Mouse (Mus musculus) midbrain, embryonic 12.5 days (tissue): ENCODE results near the gene Itk. TPM values are rescaled to one million over a fixed set of nuclear protein-coding genes. Genes with fewer than 3 reads are reported as not detected.
A peak's percentile ranks its signal among the peaks of the same experiment; 100 is the strongest.

Source experiments
- ATAC-seq: fragments of 200-750 bp; cut with Nextera tagmentation; 2 replicates; pipeline ENCODE4 v1.8.0; 2017; ENCODE audit warnings: low read depth, moderate TSS enrichment, moderate library complexity; ENCODE audit not compliant: low FRiP score
- H3K27ac ChIP-seq: fragments of 300-500 bp; sonication (generic); replicated peaks from 2 replicates; pipeline ENCODE4 v1.5.1; 2016; ENCODE audit warnings: mild to moderate bottlenecking
- H3K27me3 ChIP-seq: fragments of 300-500 bp; sonication (generic); 2 replicates; pipeline ENCODE4 v1.6.1; 2016; ENCODE audit warnings: mild to moderate bottlenecking
- H3K36me3 ChIP-seq: fragments of 300-500 bp; sonication (generic); 2 replicates; pipeline ENCODE4 v1.6.1; 2016
- H3K4me1 ChIP-seq: fragments of 300-500 bp; sonication (generic); 2 replicates; pipeline ENCODE4 v1.6.1; 2016
- H3K4me2 ChIP-seq: fragments of 300-500 bp; sonication (generic); replicated peaks from 2 replicates; pipeline ENCODE4 v1.6.1; 2016; ENCODE audit warnings: mild to moderate bottlenecking, moderate library complexity
- H3K4me3 ChIP-seq: fragments of 300-500 bp; sonication (generic); 2 replicates; pipeline ENCODE4 v1.5.1; 2016; ENCODE audit warnings: mild to moderate bottlenecking
- H3K9ac ChIP-seq: fragments of 300-500 bp; sonication (generic); replicated peaks from 2 replicates; pipeline ENCODE4 v1.6.1; 2016; ENCODE audit warnings: mild to moderate bottlenecking, moderate library complexity
- H3K9me3 ChIP-seq: fragments of 300-500 bp; sonication (generic); 2 replicates; pipeline ENCODE4 v1.6.1; 2016; ENCODE audit warnings: mild to moderate bottlenecking
- WGBS: fragments of 180-500 bp; shearing (Covaris S2); methylation state at CpG from one replicate; pipeline ENCODE4 v1.1.7; 2016; 5-methylcytosine and 5-hydroxymethylcytosine counted together
- polyA plus RNA-seq: library from polyadenylated mRNA; unstranded; fragments of >200 nt; fragmentation: Nextera tagmentation; extraction: Ambion mirVana; gene quantifications from 2 replicates; pipeline ENCODE4 v1.2.1, GENCODE M21; 2016

The Itk gene
- polyA plus RNA-seq, 1 experiment from 2014 or later: 0.06 TPM

DNA sequence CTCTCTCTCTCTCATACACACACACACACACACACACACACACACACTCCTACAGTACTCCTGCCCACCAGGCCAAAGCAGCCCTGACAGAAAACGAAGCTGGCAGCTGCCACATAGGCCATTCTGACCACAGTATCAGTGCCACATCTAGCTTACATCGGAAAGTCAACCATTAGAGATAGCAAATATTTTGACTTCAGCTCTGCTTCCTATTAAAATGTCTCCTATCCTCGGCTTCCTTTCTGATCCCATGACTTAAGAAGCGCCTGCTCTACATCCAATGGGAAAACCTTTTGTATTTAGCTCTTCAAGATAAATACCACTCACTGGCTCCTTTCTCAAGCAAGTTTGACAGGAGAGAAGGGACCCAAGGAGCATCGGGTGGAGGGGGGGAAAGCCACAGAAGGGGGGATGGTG is 78.7 kb downstream of the Itk start:
- peak overlapping the region; percentile 86 for H3K27ac ChIP-seq
- 55% methylated on average over 5 of the region's 5 CpGs for WGBS
- H3K27me3 ChIP-seq: 0 out of 2 replicates have a peak, but pooled peaks cover 9% of the 10 kb centered on the region
- H3K36me3 ChIP-seq: no peaks in the 10 kb centered on the region
- no peak for ATAC-seq
- H3K4me1 ChIP-seq: peaks cover 34% of the 10 kb centered on the region
- H3K9ac ChIP-seq: peak overlapping the region; percentile 90
- peak overlapping the region; percentile 91 for H3K4me2 ChIP-seq
- H3K9me3 ChIP-seq: no peaks in the 10 kb centered on the region
- H3K4me3 ChIP-seq: peak overlapping the region; percentile 90

DNA sequence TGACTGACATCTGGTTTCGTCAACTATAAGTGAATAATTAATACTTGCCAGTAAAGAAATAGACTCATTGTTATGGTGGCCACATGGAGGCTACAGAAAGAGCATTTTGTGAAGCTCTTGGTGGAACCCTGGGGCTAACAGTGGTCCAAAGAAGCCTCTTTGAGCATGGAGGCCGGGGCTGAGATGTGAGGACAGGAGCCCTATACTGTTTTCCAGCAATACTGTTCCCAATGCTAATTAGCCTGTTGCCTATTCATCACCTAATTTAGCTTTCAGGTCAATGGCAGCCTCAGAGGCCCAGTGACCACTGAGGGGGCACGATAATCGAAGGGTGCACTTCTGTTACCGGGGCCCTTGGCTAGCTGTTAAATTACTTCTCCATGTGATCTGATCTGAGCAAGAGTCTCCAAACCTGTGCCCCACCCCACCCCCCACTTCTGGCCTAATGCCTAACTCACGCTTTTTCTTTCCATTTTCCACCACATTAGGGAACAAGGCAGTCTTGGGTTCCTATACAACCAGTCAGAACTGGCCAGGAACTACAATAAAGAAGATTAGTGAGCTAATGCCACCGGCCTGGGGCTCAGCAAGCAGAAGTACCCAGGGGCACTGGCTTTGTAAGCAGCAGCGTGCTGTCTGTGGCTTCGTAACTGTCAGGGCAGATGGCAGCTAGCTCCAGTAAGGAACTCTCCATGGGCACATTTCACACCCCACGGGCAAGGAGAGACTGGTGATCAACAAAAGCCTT is 79.3 kb downstream of the Itk start:
- Histone ChIP-seq H3K36me3 (no peaks in the 10 kb centered on the region), H3K27me3 (0 out of 2 replicates have a peak, but pooled peaks cover 5% of the 10 kb centered on the region), H3K9ac (0 out of 2 replicates have a peak overlapping the region, but pooled peaks have one; percentile 25), H3K4me2 (peak overlapping the region; percentile 91), H3K27ac (peak overlapping the region; percentile 86), H3K4me1 (peaks cover 36% of the 10 kb centered on the region), H3K4me3 (peak overlapping the region; percentile 90), H3K9me3 (no peaks in the 10 kb centered on the region)
- 28% methylated on average over 10 of the region's 10 CpGs for WGBS
- peak; percentile 57 for ATAC-seq

DNA sequence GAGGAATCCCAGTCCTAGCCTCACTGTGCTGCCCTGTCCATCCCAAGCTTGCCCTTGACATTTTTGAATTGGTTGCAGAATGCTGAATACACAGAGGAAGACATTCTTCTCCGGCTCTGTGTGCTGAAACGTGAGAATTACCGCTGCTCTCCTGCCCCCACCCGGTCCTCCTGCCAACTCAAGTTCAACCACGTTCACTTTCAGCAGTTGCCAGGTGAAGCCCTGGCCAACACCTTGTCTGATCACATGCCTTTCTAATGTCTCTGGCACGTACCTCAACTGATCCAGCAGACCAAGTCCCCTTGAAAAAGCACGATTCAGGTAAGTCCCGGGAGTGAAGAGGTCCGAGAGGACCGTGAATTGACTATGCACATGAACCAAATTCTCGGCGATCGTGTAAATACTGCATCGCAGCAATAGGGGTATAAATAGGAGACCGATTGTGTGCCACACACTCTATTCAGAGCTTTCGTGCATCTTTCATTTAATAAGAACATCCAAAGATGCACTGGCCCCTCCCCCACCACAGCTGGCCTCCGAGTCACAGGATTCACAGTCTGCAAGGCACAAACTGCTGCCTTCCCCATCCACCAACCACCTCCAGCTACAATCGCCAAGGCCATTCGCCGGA is 80.1 kb downstream of the Itk start:
- H3K4me1 ChIP-seq: peaks cover 39% of the 10 kb centered on the region
- H3K36me3 ChIP-seq: no peaks in the 10 kb centered on the region
- no peak for ATAC-seq
- 81% methylated on average over 20 of the region's 20 CpGs for whole genome bisulfite sequencing
- H3K4me3 ChIP-seq: peak overlapping the region; percentile 90
- peak overlapping the region; percentile 86 for H3K27ac ChIP-seq
- H3K4me2 ChIP-seq: peak overlapping the region; percentile 91
- H3K27me3 ChIP-seq: no peaks in the 10 kb centered on the region
- no peaks in the 10 kb centered on the region for H3K9me3 ChIP-seq
- 0 out of 2 replicates have a peak overlapping the region, but pooled peaks have one; percentile 25 for H3K9ac ChIP-seq

DNA sequence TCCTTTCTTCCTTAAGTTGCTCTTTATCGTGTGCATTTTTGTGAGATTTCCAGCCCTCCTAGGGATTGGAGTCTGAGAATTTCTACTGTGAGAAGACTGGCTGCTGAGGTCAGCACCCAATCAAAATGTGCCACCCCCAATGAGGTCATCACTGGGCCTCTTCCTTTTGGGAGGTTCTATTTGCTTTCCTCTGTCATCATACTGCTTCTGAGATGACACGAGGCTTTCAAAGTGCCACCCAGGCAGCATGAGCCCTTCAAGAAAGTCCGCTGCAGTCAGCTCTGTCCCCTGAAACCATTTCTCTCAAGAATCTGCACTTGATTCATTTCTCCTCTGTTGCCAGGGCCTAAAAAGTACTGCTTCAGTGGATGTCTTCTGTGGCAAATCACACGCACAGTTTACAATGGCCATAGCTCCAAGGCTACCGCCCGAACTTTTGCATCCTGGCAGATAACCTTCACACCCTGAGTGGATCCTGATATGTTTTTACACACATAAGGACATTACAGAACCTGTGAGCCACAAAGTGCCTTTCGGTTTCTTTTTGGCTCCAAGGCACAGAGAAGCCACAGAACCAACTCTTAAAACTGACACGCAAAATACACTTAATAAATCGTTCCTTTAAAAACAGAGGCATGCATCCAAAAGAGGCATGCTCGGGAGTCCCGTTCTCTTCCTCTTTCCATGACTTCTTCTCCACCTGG is 80.9 kb downstream of the Itk start:
- WGBS: 93% methylated on average over 11 of the region's 11 CpGs
- H3K4me2 ChIP-seq: no peak overlapping the region
- peaks cover 39% of the 10 kb centered on the region for H3K4me1 ChIP-seq
- ATAC-seq: no peak
- H3K27ac ChIP-seq: no peak overlapping the region
- no peaks in the 10 kb centered on the region for H3K36me3 ChIP-seq
- no peak overlapping the region for H3K9ac ChIP-seq
- H3K27me3 ChIP-seq: no peaks in the 10 kb centered on the region
- no peak overlapping the region for H3K4me3 ChIP-seq
- no peaks in the 10 kb centered on the region for H3K9me3 ChIP-seq

DNA sequence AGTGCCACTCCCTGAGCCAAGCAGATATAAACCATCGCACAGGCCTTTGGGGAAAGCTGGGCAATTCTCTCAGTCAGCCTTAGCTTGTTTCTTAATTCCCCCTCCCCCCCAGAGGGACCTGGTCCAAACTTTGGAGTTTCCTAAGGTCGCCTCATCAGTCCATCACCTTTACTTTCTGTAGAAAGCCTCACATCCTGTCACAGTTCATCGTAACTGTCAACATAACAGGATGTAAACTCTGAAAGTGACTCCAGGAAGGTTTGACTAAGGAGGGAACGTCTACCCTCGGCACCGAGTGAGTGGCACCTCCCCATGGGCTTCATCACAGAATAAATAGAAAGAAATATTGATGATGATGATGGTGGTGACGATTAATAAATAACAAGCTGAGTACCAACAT is 81.5 kb downstream of the Itk start:
- WGBS: 96% methylated on average over 7 of the region's 7 CpGs
- Histone ChIP-seq H3K27ac (no peak overlapping the region), H3K36me3 (no peaks in the 10 kb centered on the region), H3K9ac (no peak overlapping the region), H3K9me3 (no peaks in the 10 kb centered on the region), H3K27me3 (no peaks in the 10 kb centered on the region), H3K4me1 (peaks cover 39% of the 10 kb centered on the region), H3K4me3 (no peak overlapping the region), H3K4me2 (no peak overlapping the region)
- no peak for ATAC-seq

DNA sequence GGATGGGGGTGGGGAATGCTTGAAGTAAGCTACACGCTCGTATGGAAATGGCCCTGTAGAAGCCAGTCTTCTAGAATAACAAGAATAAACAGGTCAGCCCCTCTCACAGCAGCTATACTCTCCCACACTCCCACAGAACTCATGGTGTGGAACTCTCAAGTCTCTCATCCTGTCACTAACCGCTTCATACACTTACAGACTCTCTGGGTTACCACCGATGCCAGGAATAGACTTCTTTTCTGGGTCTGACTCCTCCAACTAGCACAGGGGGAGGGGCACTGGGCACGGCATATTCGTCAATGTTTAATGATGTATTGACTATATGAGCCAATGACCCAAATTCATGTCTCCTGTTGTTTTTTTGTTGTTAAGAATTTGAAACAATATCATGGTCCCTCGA is 82.5 kb downstream of the Itk start:
- WGBS: 93% methylated on average over 7 of the region's 7 CpGs
- Histone ChIP-seq H3K4me1 (peaks cover 36% of the 10 kb centered on the region), H3K4me2 (no peak overlapping the region), H3K4me3 (no peak overlapping the region), H3K9me3 (no peaks in the 10 kb centered on the region), H3K9ac (no peak overlapping the region), H3K27ac (no peak overlapping the region), H3K36me3 (no peaks in the 10 kb centered on the region), H3K27me3 (no peaks in the 10 kb centered on the region)
- no peak for ATAC-seq

DNA sequence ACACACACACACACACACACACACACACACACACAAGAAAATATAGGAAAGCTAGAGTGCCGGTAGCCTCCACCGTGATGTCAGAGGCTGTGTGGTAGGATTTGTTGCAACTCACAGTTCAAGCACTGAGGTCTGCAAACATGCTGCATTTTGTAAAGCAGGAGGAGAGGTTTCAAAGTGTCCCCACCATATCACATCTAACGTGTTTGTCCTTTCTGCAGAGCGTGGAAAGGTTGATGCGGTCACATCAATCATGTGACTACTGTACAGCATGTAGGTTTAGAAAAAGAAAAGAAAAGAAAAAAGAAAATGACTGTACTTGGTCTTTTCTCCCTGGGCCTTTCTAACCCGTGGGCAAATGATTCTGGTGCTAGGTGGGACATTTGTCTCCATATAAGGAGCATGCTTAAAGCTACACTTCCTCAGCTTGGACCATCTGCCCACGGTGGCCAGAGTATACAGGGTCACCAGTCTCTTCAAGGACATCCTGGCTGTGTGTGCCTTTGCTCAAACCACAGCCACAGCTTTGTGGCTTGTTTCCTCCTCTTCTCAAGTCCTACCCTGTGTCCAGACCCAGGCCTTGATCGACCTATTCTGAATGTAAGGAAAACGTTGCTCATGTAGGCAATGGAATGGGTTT is 83.3 kb downstream of the Itk start:
- H3K27me3 ChIP-seq: no peaks in the 10 kb centered on the region
- WGBS: 93% methylated on average over 9 of the region's 9 CpGs
- H3K9ac ChIP-seq: no peak overlapping the region
- H3K4me2 ChIP-seq: no peak overlapping the region
- H3K9me3 ChIP-seq: no peaks in the 10 kb centered on the region
- no peaks in the 10 kb centered on the region for H3K36me3 ChIP-seq
- no peak overlapping the region for H3K27ac ChIP-seq
- peaks cover 35% of the 10 kb centered on the region for H3K4me1 ChIP-seq
- no peak overlapping the region for H3K4me3 ChIP-seq
- no peak for ATAC-seq

DNA sequence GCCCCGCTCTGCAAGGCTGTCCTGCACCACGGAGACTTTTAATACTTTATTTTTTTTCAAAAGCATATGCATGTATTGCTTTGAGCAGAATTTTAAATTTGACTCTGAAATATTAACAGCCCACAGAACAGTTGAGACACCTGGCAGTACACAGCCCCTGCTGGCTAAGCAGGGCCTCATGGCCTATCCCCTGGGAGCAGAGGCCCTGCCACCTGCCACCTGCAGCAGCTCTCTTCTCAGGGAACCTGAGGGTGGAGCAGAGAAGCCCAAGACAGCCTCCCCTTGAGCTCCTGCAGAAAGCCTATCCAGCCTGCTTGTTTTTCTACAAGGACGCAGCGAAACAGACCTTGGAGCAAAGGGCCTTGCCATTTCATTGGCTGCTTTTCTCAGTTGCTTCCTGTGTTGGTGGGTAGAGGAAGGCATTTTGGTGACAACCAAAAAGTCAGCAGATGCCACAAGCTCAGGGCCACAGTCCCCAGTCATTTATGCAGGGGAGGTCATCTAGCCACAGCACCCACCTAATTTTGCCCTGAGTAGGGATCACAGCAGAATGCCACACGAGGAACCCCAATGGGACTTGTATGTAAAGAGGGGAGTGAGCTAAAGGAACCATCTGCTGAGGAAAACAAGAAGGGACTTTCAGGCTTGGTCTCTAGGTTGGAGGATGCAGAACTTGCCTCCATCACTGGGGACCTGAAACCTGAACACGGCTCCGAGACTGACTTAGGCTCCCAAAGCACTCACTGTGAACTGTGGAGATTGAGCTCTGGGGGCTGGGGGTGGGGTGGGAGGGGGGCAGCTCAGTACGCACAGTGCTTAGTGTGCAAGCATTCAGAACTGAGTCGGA is 84.2 kb downstream of the Itk start:
- no peak for ATAC-seq
- Histone ChIP-seq H3K4me1 (peaks cover 26% of the 10 kb centered on the region), H3K9ac (no peak overlapping the region), H3K4me2 (no peak overlapping the region), H3K9me3 (no peaks in the 10 kb centered on the region), H3K36me3 (no peaks in the 10 kb centered on the region), H3K27me3 (no peaks in the 10 kb centered on the region), H3K4me3 (no peak overlapping the region), H3K27ac (no peak overlapping the region; the same call in 1 of the 2 replicates)
- 78% methylated on average over 9 of the region's 9 CpGs for WGBS

DNA sequence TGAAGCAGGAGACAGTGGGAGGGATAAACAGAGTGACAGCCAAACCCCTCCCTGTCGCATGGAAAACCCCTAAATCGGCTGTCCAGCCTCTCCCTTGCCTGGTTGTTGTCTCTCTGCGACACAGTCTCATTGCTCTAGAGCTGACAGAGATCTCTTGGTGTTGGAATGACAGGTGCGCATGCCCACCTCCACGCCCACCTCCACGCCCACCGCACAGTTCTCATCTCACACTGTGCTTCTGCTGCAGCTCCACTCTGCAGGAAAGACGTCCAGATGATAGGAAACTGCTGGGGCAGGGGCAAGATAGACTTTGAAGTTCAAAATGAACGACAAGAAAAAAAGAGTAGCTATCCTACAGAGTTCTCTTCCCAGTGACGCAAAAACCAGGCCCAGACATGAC is 85.2 kb downstream of the Itk start:
- Histone ChIP-seq H3K4me2 (no peak overlapping the region), H3K9ac (no peak overlapping the region), H3K36me3 (no peaks in the 10 kb centered on the region), H3K27ac (no peak overlapping the region), H3K27me3 (no peaks in the 10 kb centered on the region), H3K4me3 (no peak overlapping the region), H3K9me3 (no peaks in the 10 kb centered on the region), H3K4me1 (peaks cover 23% of the 10 kb centered on the region)
- WGBS: 82% methylated on average over 10 of the region's 10 CpGs
- ATAC-seq: no peak

DNA sequence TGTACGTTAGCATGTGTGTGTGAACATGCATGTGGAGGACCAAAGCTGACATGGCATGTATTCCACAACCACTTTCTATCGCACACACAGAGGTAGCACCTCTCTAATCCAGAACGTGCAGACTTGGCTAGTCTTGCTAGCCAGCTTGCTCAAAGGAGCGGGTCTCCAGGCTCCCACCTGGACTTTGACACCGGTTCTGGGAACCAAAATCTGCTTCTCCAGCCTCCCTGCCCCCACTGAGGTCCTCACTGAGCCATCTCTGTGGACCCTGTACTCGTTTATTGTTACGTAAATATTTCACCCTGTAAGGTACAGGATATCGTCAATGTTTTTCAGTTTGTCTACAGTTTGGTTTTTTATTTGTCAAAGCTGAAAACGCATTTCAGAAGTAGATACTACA is 86.8 kb downstream of the Itk start:
- ATAC-seq: no peak

DNA sequence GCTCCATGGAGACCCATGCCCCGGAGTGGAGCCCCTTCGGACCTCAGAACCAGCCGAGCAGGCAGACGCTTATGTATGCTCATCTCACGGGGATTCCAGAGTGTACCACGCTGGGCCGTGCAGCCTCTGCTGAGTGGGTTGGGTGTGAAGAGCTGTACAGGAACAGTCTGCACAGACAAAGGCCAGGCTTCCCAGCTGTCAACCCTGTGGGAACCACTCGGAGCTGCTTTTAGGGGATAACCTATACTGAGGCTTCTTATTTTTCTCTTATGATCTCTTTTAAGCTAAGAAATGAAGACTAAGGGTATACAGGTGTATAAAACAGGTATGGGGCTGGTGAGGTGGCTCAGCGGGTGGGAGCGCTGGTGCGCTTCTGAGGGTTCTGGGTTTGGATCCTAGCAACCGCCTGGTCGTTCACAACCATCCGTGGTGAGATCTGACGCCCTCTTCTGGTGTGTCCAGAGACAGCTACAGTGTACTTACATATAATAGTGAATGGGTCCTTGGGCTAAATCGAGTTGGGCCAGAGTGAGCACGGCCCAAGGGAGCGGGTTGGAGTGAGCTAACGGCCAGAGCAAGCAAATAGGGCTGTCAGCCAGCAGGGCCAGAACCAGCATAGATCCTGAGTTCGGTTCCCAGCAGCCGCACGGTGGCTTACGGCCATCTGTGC is 87.6 kb downstream of the Itk start:
- WGBS: 90% methylated on average over 23 of the region's 23 CpGs
- no peak for ATAC-seq

More for the DNA sequence above, 86.8 kb downstream of the Itk start:
- Histone ChIP-seq H3K4me3 (no peak overlapping the region), H3K36me3 (no peaks in the 10 kb centered on the region), H3K9me3 (no peaks in the 10 kb centered on the region), H3K4me1 (peaks cover 20% of the 10 kb centered on the region), H3K9ac (no peak overlapping the region), H3K4me2 (no peak overlapping the region), H3K27me3 (no peaks in the 10 kb centered on the region), H3K27ac (no peak overlapping the region)
- 92% methylated on average over 9 of the region's 9 CpGs for WGBS

More for the DNA sequence above, 87.6 kb downstream of the Itk start:
- Histone ChIP-seq H3K9me3 (no peaks in the 10 kb centered on the region), H3K9ac (no peak overlapping the region), H3K27me3 (no peaks in the 10 kb centered on the region), H3K4me1 (peaks cover 19% of the 10 kb centered on the region), H3K4me3 (no peak overlapping the region), H3K36me3 (no peaks in the 10 kb centered on the region), H3K4me2 (no peak overlapping the region), H3K27ac (no peak overlapping the region)
